Comparison of ENCODE assay signal across 9 mouse cellular contexts in genomic region chr10:39209161-39210025, GRCm38 (mm10). TPM values are rescaled to one million over a fixed set of nuclear protein-coding genes. Genes with fewer than 3 reads are reported as not detected.
A peak's percentile ranks its signal among the peaks of the same experiment; 100 is the strongest.
DNase-seq lines count a peak whose midpoint lies in the region; ATAC-seq and TF ChIP-seq lines count a peak whose summit lies in the region.
"Had no signal": no experiment of that assay in that cellular context is flagged by ENCODE, and none has a peak within 500 bp of the region (broad histone marks: within the 10 kb centered on the region; RNA-seq: fewer than 3 reads in every experiment).

No protein-coding gene starts in this region.

- no peak overlapping the region for H3K27ac ChIP-seq in lung, embryonic 14.5 days (ENCODE audit: low read depth)
- no peak overlapping the region for H3K27ac ChIP-seq in lung, postnatal 0 days (ENCODE audit: low read length)
- peak overlapping the region; percentile 59 for H3K27ac ChIP-seq in limb, embryonic 14.5 days (replicated peaks; ENCODE audit: low read depth, low read length)
- no peak overlapping the region for H3K27ac ChIP-seq in stomach, postnatal 0 days (replicated peaks)

- DNase-seq in lung, embryonic 14.5 days, result peak; percentile 37
- DNase-seq in lung, postnatal 0 days (ENCODE audit: low spot score), result no peak
- DNase-seq in cerebellum, postnatal 10 days, result peak; percentile 46 to 68
- DNase-seq in gastrocnemius, postnatal 36 days, result peak; percentile 24 to 38
- DNase-seq in limb, embryonic 14.5 days (ENCODE audit: low spot score), result no peak
- no peak for DNase-seq in spleen, postnatal 14 days (ENCODE audit: low spot score in 2 of 2)
- DNase-seq in stomach, postnatal 0 days (ENCODE audit: low spot score), result no peak
- no peak for DNase-seq in urinary bladder, adult 2 months (ENCODE audit: low spot score)

- H3K4me2 ChIP-seq in lung, embryonic 14.5 days, result no peak overlapping the region
- no peak overlapping the region for H3K4me2 ChIP-seq in lung, postnatal 0 days (replicated peaks; ENCODE audit: low read depth, low read length)
- no peak overlapping the region for H3K4me2 ChIP-seq in limb, embryonic 14.5 days (replicated peaks; ENCODE audit: low read depth, low read length, severe bottlenecking)
- H3K4me2 ChIP-seq in stomach, postnatal 0 days (replicated peaks; ENCODE audit: low read depth), result no peak overlapping the region

- no peaks in the 10 kb centered on the region for H3K36me3 ChIP-seq in lung, embryonic 14.5 days (ENCODE audit: insufficient read depth)
- H3K36me3 ChIP-seq in lung, postnatal 0 days (ENCODE audit: insufficient read depth, low read length), result no peaks in the 10 kb centered on the region
- no peaks in the 10 kb centered on the region for H3K36me3 ChIP-seq in limb, embryonic 14.5 days (ENCODE audit: control insufficient read depth, insufficient read depth, low read length)
- H3K36me3 ChIP-seq in stomach, postnatal 0 days (ENCODE audit: control insufficient read depth, insufficient read depth, low read length), result no peaks in the 10 kb centered on the region

- no peak overlapping the region for H3K4me3 ChIP-seq in lung, embryonic 14.5 days (ENCODE audit: low read depth, low read length)
- no peak overlapping the region for H3K4me3 ChIP-seq in lung, postnatal 0 days (ENCODE audit: low read depth, low read length)
- no peak overlapping the region for H3K4me3 ChIP-seq in limb, embryonic 14.5 days (replicated peaks; ENCODE audit: low read length)
- H3K4me3 ChIP-seq in stomach, postnatal 0 days (ENCODE audit: low read depth, low read length), result no peak overlapping the region

- no peak for TF ChIP-seq EP300 in lung, postnatal 0 days (IDR thresholded peaks at IDR 0.05)
- TF ChIP-seq EP300 in stomach, postnatal 0 days (optimal IDR thresholded peaks at IDR 0.05), result no peak

- WGBS in lung, embryonic 14.5 days, result 41% methylated on average over 10 of the region's 10 CpGs
- WGBS in lung, postnatal 0 days, result 49% methylated on average over 10 of the region's 10 CpGs
- 32% methylated on average over 10 of the region's 10 CpGs for WGBS in limb, embryonic 14.5 days
- WGBS in stomach, postnatal 0 days, result 46% methylated on average over 10 of the region's 10 CpGs

- TF ChIP-seq CTCF in lung, embryonic 14.5 days (IDR thresholded peaks at IDR 0.05; ENCODE audit: low read depth), result no peak
- no peak for TF ChIP-seq CTCF in lung, postnatal 0 days (IDR thresholded peaks at IDR 0.05)
- TF ChIP-seq CTCF in stomach, postnatal 0 days (IDR thresholded peaks at IDR 0.05; ENCODE audit: low read depth), result no peak

- H3K27me3 ChIP-seq in lung, embryonic 14.5 days (ENCODE audit: insufficient read depth, low read length), result no peaks in the 10 kb centered on the region
- no peaks in the 10 kb centered on the region for H3K27me3 ChIP-seq in lung, postnatal 0 days (replicated peaks; ENCODE audit: insufficient read depth, low read length)
- H3K27me3 ChIP-seq in limb, embryonic 14.5 days (ENCODE audit: control insufficient read depth, insufficient read depth, low read length), result no peaks in the 10 kb centered on the region
- no peaks in the 10 kb centered on the region for H3K27me3 ChIP-seq in stomach, postnatal 0 days (ENCODE audit: control insufficient read depth, insufficient read depth, low read length)

- ATAC-seq in lung, embryonic 14.5 days (ENCODE audit: insufficient read depth), result no peak
- ATAC-seq in lung, postnatal 0 days, result no peak
- ATAC-seq in limb, embryonic 14.5 days (ENCODE audit: low FRiP score, low read depth), result no peak
- ATAC-seq in stomach, postnatal 0 days (ENCODE audit: low FRiP score, low TSS enrichment), result no peak

- H3K9me3 ChIP-seq in lung, embryonic 14.5 days (ENCODE audit: low read depth, low read length), result peaks cover 5% of the 10 kb centered on the region; the same call in 1 of the 2 replicates
- H3K9me3 ChIP-seq in lung, postnatal 0 days (ENCODE audit: low read length), result 0 out of 2 replicates have a peak, but pooled peaks cover 4% of the 10 kb centered on the region
- peaks cover 8% of the 10 kb centered on the region; the same call in 1 of the 2 replicates for H3K9me3 ChIP-seq in limb, embryonic 14.5 days (ENCODE audit: control insufficient read depth, low read length)
- no peaks in the 10 kb centered on the region; the same call in 1 of the 2 replicates for H3K9me3 ChIP-seq in stomach, postnatal 0 days (ENCODE audit: control insufficient read depth, low read length)

- no peak overlapping the region for H3K9ac ChIP-seq in lung, embryonic 14.5 days
- H3K9ac ChIP-seq in lung, postnatal 0 days (replicated peaks; ENCODE audit: low read depth), result no peak overlapping the region
- no peak overlapping the region for H3K9ac ChIP-seq in limb, embryonic 14.5 days (ENCODE audit: low read depth, low read length, severe bottlenecking)
- H3K9ac ChIP-seq in stomach, postnatal 0 days (ENCODE audit: low read length), result no peak overlapping the region

- intact Hi-C loops in gastrocnemius, postnatal 36 days (cut with DNase I), result no loop called here

- no peak for TF ChIP-seq POLR2A in limb, embryonic 14.5 days (IDR thresholded peaks at IDR 0.05; ENCODE audit: borderline replicate concordance, extremely low read depth, insufficient read depth, insufficient read length)

- H3K4me1 ChIP-seq in lung, embryonic 14.5 days (ENCODE audit: insufficient read depth), result no peaks in the 10 kb centered on the region
- no peaks in the 10 kb centered on the region for H3K4me1 ChIP-seq in lung, postnatal 0 days (ENCODE audit: insufficient read depth, low read depth, low read length)
- H3K4me1 ChIP-seq in limb, embryonic 14.5 days (ENCODE audit: control insufficient read depth, insufficient read depth, low read length), result peaks cover 16% of the 10 kb centered on the region
- H3K4me1 ChIP-seq in stomach, postnatal 0 days (replicated peaks; ENCODE audit: control insufficient read depth, insufficient read depth), result no peaks in the 10 kb centered on the region

RNA-seq across cellular contexts. Expression of gene Ccn6, which starts 45.8 kb away (rescaled TPM):
- 0.47 and 0.49 TPM in 2 replicates for polyA plus RNA-seq in lung, embryonic 14.5 days (2014; fragmentation: Nextera tagmentation; extraction: Ambion mirVana)
- polyA plus RNA-seq in lung, postnatal 0 days (2015; fragmentation: Nextera tagmentation; extraction: Ambion mirVana), result 0.10 TPM in 1 of 2 replicates, not detected in the other
- total RNA-seq in gastrocnemius, postnatal 36 days (2021), result not detected
- polyA plus RNA-seq in limb, embryonic 14.5 days (2012; rRNA removed), result 2.0 and 2.5 TPM in 2 replicates
- 0.90 and 1.3 TPM in 2 replicates for polyA plus RNA-seq in limb, embryonic 14.5 days (2014; fragmentation: Nextera tagmentation; extraction: Ambion mirVana)
- 0.10 and 0.18 TPM in 2 replicates for polyA plus RNA-seq in stomach, postnatal 0 days (2015; fragmentation: Nextera tagmentation; extraction: Ambion mirVana)
- 0.25 and 0.26 TPM in 2 replicates for polyA plus RNA-seq in urinary bladder, adult 2 months (2012; rRNA removed)
- total RNA-seq: gastrocnemius, adult 8-10 months had no signal

Comparison
In these comparisons a context has a peak if more than half of its experiments do, and no peak if none do; other contexts are left out.
1. DNase-seq: peak in lung, embryonic 14.5 days (single experiment), cerebellum, postnatal 10 days (2 of 2) and gastrocnemius, postnatal 36 days (2 of 2); none in lung, postnatal 0 days (single experiment), limb, embryonic 14.5 days (single experiment), spleen, postnatal 14 days (0 of 2), stomach, postnatal 0 days (single experiment) and urinary bladder, adult 2 months (single experiment).